Mouse (Mus musculus) liver, adult 2 months (tissue): Measurements from ENCODE around the gene Rogdi.

Experiments used
- CTCF ChIP-seq: fragments of 200-500 bp; IDR thresholded peaks from 2 replicates; pipeline ENCODE4 v1.5.1; 2011; ENCODE audit warnings: low read depth, low read length, control low read depth
- POLR2A ChIP-seq: fragments of 200-500 bp; IDR thresholded peaks from 2 replicates; pipeline ENCODE4 v1.6.1; 2011; ENCODE audit warnings: low read length, control low read depth; ENCODE audit not compliant: insufficient read depth; ENCODE audit errors: extremely low read depth

- TF ChIP-seq CTCF = no peak
- TF ChIP-seq POLR2A = no peak
These were observed 41.7 kb downstream of the Rogdi start for GRCm38 (mm10) chr16:4971626-4972025.
